Comparison of ENCODE assay signal across 8 mouse cellular contexts in genomic region chr5:32197698-32198097, GRCm38 (mm10). TPM values are rescaled to one million over a fixed set of nuclear protein-coding genes. Genes with fewer than 3 reads are reported as not detected.
DNase-seq lines count a peak whose midpoint lies in the region; ATAC-seq and TF ChIP-seq lines count a peak whose summit lies in the region.

No protein-coding gene starts in this region.

- ATAC-seq in neural tube, embryonic 15.5 days (ENCODE audit: low FRiP score), result no peak
- no peak for ATAC-seq in midbrain, postnatal 0 days (ENCODE audit: low FRiP score)

- TF ChIP-seq CTCF in midbrain, postnatal 0 days (IDR thresholded peaks at IDR 0.05), result peak; percentile 74

- no peak overlapping the region for H3K27ac ChIP-seq in neural tube, embryonic 15.5 days (replicated peaks)
- no peak overlapping the region for H3K27ac ChIP-seq in limb, embryonic 10.5 days
- no peak overlapping the region for H3K27ac ChIP-seq in midbrain, postnatal 0 days (ENCODE audit: low read depth, low read length)

- H3K9me3 ChIP-seq in neural tube, embryonic 15.5 days (replicated peaks), result no peaks in the 10 kb centered on the region
- H3K9me3 ChIP-seq in limb, embryonic 10.5 days (replicated peaks), result no peaks in the 10 kb centered on the region
- no peaks in the 10 kb centered on the region for H3K9me3 ChIP-seq in midbrain, postnatal 0 days (ENCODE audit: low read length)

- peak; percentile 90 for DNase-seq in neural tube, embryonic 10.5 days (ENCODE audit: extremely low spot score, low spot score)
- peak; percentile 93 for DNase-seq in embryo, embryonic 10 days (ENCODE audit: low spot score)
- peak; percentile 90 to 93 for DNase-seq in gastrocnemius, postnatal 36 days
- peak; percentile 94 for DNase-seq in kidney, adult 18-20 months
- peak; percentile 91 for DNase-seq in limb, embryonic 10.5 days (ENCODE audit: low spot score)
- DNase-seq in midbrain, postnatal 0 days (ENCODE audit: low spot score), result peak; percentile 77
- DNase-seq in spleen, postnatal 4 days (ENCODE audit: low spot score in 2 of 2), result peak; percentile 82 to 94

- H3K36me3 ChIP-seq in neural tube, embryonic 15.5 days, result no peaks in the 10 kb centered on the region
- no peaks in the 10 kb centered on the region for H3K36me3 ChIP-seq in limb, embryonic 10.5 days
- no peaks in the 10 kb centered on the region for H3K36me3 ChIP-seq in midbrain, postnatal 0 days (ENCODE audit: insufficient read depth, low read length)

- H3K27me3 ChIP-seq in neural tube, embryonic 15.5 days (replicated peaks), result no peaks in the 10 kb centered on the region
- H3K27me3 ChIP-seq in limb, embryonic 10.5 days (ENCODE audit: low read depth, poor library complexity, severe bottlenecking), result no peaks in the 10 kb centered on the region
- H3K27me3 ChIP-seq in midbrain, postnatal 0 days (ENCODE audit: insufficient read depth, low read length), result no peaks in the 10 kb centered on the region

- no peaks in the 10 kb centered on the region for H3K4me1 ChIP-seq in neural tube, embryonic 15.5 days
- peaks cover 6% of the 10 kb centered on the region; the same call in 1 of the 2 replicates for H3K4me1 ChIP-seq in limb, embryonic 10.5 days
- no peaks in the 10 kb centered on the region for H3K4me1 ChIP-seq in midbrain, postnatal 0 days (ENCODE audit: insufficient read depth, low read length)

- H3K4me3 ChIP-seq in neural tube, embryonic 15.5 days (replicated peaks), result no peak overlapping the region
- H3K4me3 ChIP-seq in limb, embryonic 10.5 days, result no peak overlapping the region
- H3K4me3 ChIP-seq in midbrain, postnatal 0 days (ENCODE audit: low read depth, low read length), result no peak overlapping the region

- H3K4me2 ChIP-seq in neural tube, embryonic 15.5 days, result no peak overlapping the region
- no peak overlapping the region for H3K4me2 ChIP-seq in midbrain, postnatal 0 days (ENCODE audit: low read depth, low read length, poor library complexity, severe bottlenecking)

- WGBS in neural tube, embryonic 15.5 days, result 16% methylated on average over 4 of the region's 4 CpGs
- WGBS in limb, embryonic 10.5 days, result 14% methylated on average over 4 of the region's 4 CpGs
- 18% methylated on average over 4 of the region's 4 CpGs for WGBS in midbrain, postnatal 0 days

- intact Hi-C loops in gastrocnemius, postnatal 36 days (cut with DNase I), result loop anchor here (1.0 to 5.0 kb wide), 4 partner anchors 45 to 634 kb away; no protein-coding TSS in a partner anchor

- H3K9ac ChIP-seq in neural tube, embryonic 15.5 days (replicated peaks), result no peak overlapping the region
- H3K9ac ChIP-seq in midbrain, postnatal 0 days (replicated peaks; ENCODE audit: low read length, poor library complexity, severe bottlenecking), result no peak overlapping the region

RNA-seq across cellular contexts. Expression of gene Plb1, which starts 34.8 kb away (rescaled TPM):
- 0.96 TPM in 1 of 2 replicates, not detected in the other for polyA plus RNA-seq in neural tube, embryonic 15.5 days (2015; fragmentation: Nextera tagmentation; extraction: Ambion mirVana)
- total RNA-seq in gastrocnemius, postnatal 36 days (2021), result 1 to 10 TPM; 1.3 to 1.6 TPM
- 0.15 TPM in 1 of 2 replicates, not detected in the other for polyA plus RNA-seq in limb, embryonic 10.5 days (2016; fragmentation: Nextera tagmentation; extraction: Ambion mirVana)
- total RNA-seq in midbrain, postnatal 0 days (2014; rRNA removed), result 0.14 and 0.60 TPM in 2 replicates
- 0.11 and 0.21 TPM in 2 replicates for polyA plus RNA-seq in midbrain, postnatal 0 days (2015; fragmentation: Nextera tagmentation; extraction: Ambion mirVana)
